Mouse (Mus musculus) E14TG2a.4 (cell line): ENCODE measurements around the gene Slc1a1.

Source experiments
- H3K27me3 ChIP-seq: 2 replicates; pipeline ENCODE4 v1.6.1; 2014; ENCODE audit warnings: low read length, control low read depth; ENCODE audit not compliant: insufficient read depth
- H3K36me3 ChIP-seq: 2 replicates; pipeline ENCODE4 v1.6.1; 2014; ENCODE audit warnings: low read length, control low read depth; ENCODE audit not compliant: insufficient read depth
- H3K4me1 ChIP-seq: replicated peaks from 2 replicates; pipeline ENCODE4 v1.6.1; 2014; ENCODE audit warnings: low read depth, low read length, control low read depth
- H3K4me3 ChIP-seq: replicated peaks from 2 replicates; pipeline ENCODE4 v1.5.1; 2014; ENCODE audit warnings: mild to moderate bottlenecking, low read length
- H3K9me3 ChIP-seq: 2 replicates; pipeline ENCODE4 v1.6.1; 2014; ENCODE audit warnings: low read length, control low read depth
- CTCF ChIP-seq: conservative IDR thresholded peaks from 2 replicates; pipeline ENCODE4 v1.5.1; 2014; ENCODE audit warnings: low read length
- NANOG ChIP-seq: IDR thresholded peaks from 2 replicates; pipeline ENCODE4 v1.6.1; 2014; ENCODE audit warnings: borderline replicate concordance, low read length, mixed read lengths
- POU5F1 ChIP-seq: IDR thresholded peaks from 2 replicates; pipeline ENCODE4 v1.6.1; 2014; ENCODE audit warnings: low read length, borderline replicate concordance

Gene Slc1a1

GRCm38 (mm10) chr19:28836651-28837410 is 2.0 kb downstream of the Slc1a1 start:
- Histone ChIP-seq H3K9me3 (no peaks in the 10 kb centered on the region), H3K4me3 (no peak overlapping the region), H3K27me3 (peaks cover 38% of the 10 kb centered on the region), H3K4me1 (peaks cover 57% of the 10 kb centered on the region), H3K36me3 (no peaks in the 10 kb centered on the region)
- TF ChIP-seq CTCF (no peak), POU5F1 (no peak), NANOG (no peak)

GRCm38 (mm10) chr19:28838796-28839195 is 3.9 kb downstream of the Slc1a1 start:
- Histone ChIP-seq H3K4me1 (peaks cover 57% of the 10 kb centered on the region), H3K4me3 (no peak overlapping the region), H3K27me3 (peaks cover 25% of the 10 kb centered on the region), H3K36me3 (no peaks in the 10 kb centered on the region), H3K9me3 (no peaks in the 10 kb centered on the region)
- no peak for TF ChIP-seq NANOG
- no peak for TF ChIP-seq POU5F1
- TF ChIP-seq CTCF, result no peak

- peaks cover 5% of the 10 kb centered on the region for H3K4me1 ChIP-seq
- H3K4me3 ChIP-seq, result no peak overlapping the region
- no peaks in the 10 kb centered on the region for H3K9me3 ChIP-seq
- no peaks in the 10 kb centered on the region for H3K27me3 ChIP-seq
- no peaks in the 10 kb centered on the region for H3K36me3 ChIP-seq
- TF ChIP-seq CTCF, result no peak
- TF ChIP-seq POU5F1, result no peak
- no peak for TF ChIP-seq NANOG
These were observed 10.3 kb downstream of the Slc1a1 start for GRCm38 (mm10) chr19:28844946-28845710.

GRCm38 (mm10) chr19:28850510-28850909 is 15.7 kb downstream of the Slc1a1 start:
- TF ChIP-seq CTCF (no peak), POU5F1 (no peak), NANOG (no peak)
- Histone ChIP-seq H3K9me3 (no peaks in the 10 kb centered on the region), H3K4me3 (no peak overlapping the region), H3K36me3 (no peaks in the 10 kb centered on the region), H3K27me3 (no peaks in the 10 kb centered on the region), H3K4me1 (no peaks in the 10 kb centered on the region)

GRCm38 (mm10) chr19:28852001-28852400 is 17.2 kb downstream of the Slc1a1 start:
- H3K27me3 ChIP-seq, result no peaks in the 10 kb centered on the region
- H3K4me3 ChIP-seq, result no peak overlapping the region
- H3K4me1 ChIP-seq, result no peaks in the 10 kb centered on the region
- no peak for TF ChIP-seq NANOG
- no peak for TF ChIP-seq POU5F1
- TF ChIP-seq CTCF, result no peak
- H3K9me3 ChIP-seq, result no peaks in the 10 kb centered on the region
- no peaks in the 10 kb centered on the region for H3K36me3 ChIP-seq

GRCm38 (mm10) chr19:28854831-28855230 is 20.0 kb downstream of the Slc1a1 start:
- Histone ChIP-seq H3K27me3 (no peaks in the 10 kb centered on the region), H3K4me1 (no peaks in the 10 kb centered on the region), H3K36me3 (no peaks in the 10 kb centered on the region), H3K9me3 (no peaks in the 10 kb centered on the region), H3K4me3 (no peak overlapping the region)
- TF ChIP-seq POU5F1 (no peak), NANOG (no peak), CTCF (no peak)

- Histone ChIP-seq H3K4me3 (no peak overlapping the region), H3K9me3 (no peaks in the 10 kb centered on the region), H3K36me3 (no peaks in the 10 kb centered on the region), H3K27me3 (no peaks in the 10 kb centered on the region), H3K4me1 (no peaks in the 10 kb centered on the region)
- no peak for TF ChIP-seq POU5F1
- TF ChIP-seq NANOG, result no peak
- no peak for TF ChIP-seq CTCF
These were observed 25.4 kb downstream of the Slc1a1 start for GRCm38 (mm10) chr19:28860246-28860645.

GRCm38 (mm10) chr19:28863626-28864025 is 28.8 kb downstream of the Slc1a1 start:
- TF ChIP-seq NANOG (no peak), POU5F1 (no peak), CTCF (no peak)
- H3K4me3 ChIP-seq, result no peak overlapping the region
- H3K4me1 ChIP-seq, result no peaks in the 10 kb centered on the region
- H3K27me3 ChIP-seq, result no peaks in the 10 kb centered on the region
- H3K36me3 ChIP-seq, result no peaks in the 10 kb centered on the region
- no peaks in the 10 kb centered on the region for H3K9me3 ChIP-seq
